Mouse (Mus musculus) erythroblast, embryonic 14.5 days (primary cell): Measurements from ENCODE around the gene Rab25. TPM values are rescaled to one million over a fixed set of nuclear protein-coding genes. Genes with fewer than 3 reads are reported as not detected.

Source experiments
- H3K27me3 ChIP-seq: 2 replicates; pipeline ENCODE4 v1.6.1; 2012; ENCODE audit warnings: inconsistent platforms; ENCODE audit not compliant: control insufficient read depth
- H3K36me3 ChIP-seq: 2 replicates; pipeline ENCODE4 v1.6.1; 2012; ENCODE audit warnings: mild to moderate bottlenecking, inconsistent platforms; ENCODE audit not compliant: control insufficient read depth
- H3K4me1 ChIP-seq: 2 replicates; pipeline ENCODE4 v1.6.1; 2012; ENCODE audit warnings: inconsistent platforms; ENCODE audit not compliant: control insufficient read depth
- H3K4me3 ChIP-seq: replicated peaks from 2 replicates; pipeline ENCODE3; 2012; ENCODE audit warnings: moderate library complexity, mild to moderate bottlenecking, inconsistent platforms
- H3K9me3 ChIP-seq: 2 replicates; pipeline ENCODE4 v1.6.1; 2012; ENCODE audit warnings: low read length, inconsistent platforms, mixed read lengths; ENCODE audit not compliant: control insufficient read depth
- GATA1 ChIP-seq: IDR thresholded peaks from 2 replicates; pipeline ENCODE4 v1.6.1; 2012; ENCODE audit warnings: low read length, inconsistent platforms, mixed read lengths
- TAL1 ChIP-seq: IDR thresholded peaks from 3 replicates; pipeline ENCODE4 v1.6.1; 2012; ENCODE audit warnings: low read length, inconsistent platforms, mixed read lengths
- polyA plus RNA-seq: library from polyadenylated mRNA; stranded (reverse); fragments of >175 nt; gene quantifications from 2 replicates; pipeline ENCODE4 v1.2.3, GENCODE M21; 2012

Gene Rab25
- polyA plus RNA-seq, 1 experiment, result not detected

GRCm38 (mm10) chr3:88521156-88521555, 26.9 kb downstream of the Rab25 start:
- Histone ChIP-seq H3K4me1 (peaks cover 5% of the 10 kb centered on the region), H3K36me3 (no peaks in the 10 kb centered on the region), H3K9me3 (no peaks in the 10 kb centered on the region), H3K27me3 (peaks cover 4% of the 10 kb centered on the region), H3K4me3 (no peak overlapping the region)
- TF ChIP-seq TAL1, result no peak
- no peak for TF ChIP-seq GATA1

- H3K9me3 ChIP-seq, result no peaks in the 10 kb centered on the region
- TF ChIP-seq TAL1 (no peak), GATA1 (no peak)
- peaks cover 4% of the 10 kb centered on the region for H3K27me3 ChIP-seq
- H3K4me3 ChIP-seq, result no peak overlapping the region
- peaks cover 2% of the 10 kb centered on the region; the same call in 1 of the 2 replicates for H3K4me1 ChIP-seq
- H3K36me3 ChIP-seq, result no peaks in the 10 kb centered on the region
Observed at GRCm38 (mm10) chr3:88520078-88520477, 28.0 kb downstream of the Rab25 start.

GRCm38 (mm10) chr3:88518411-88518810, 29.7 kb downstream of the Rab25 start:
- H3K9me3 ChIP-seq, result no peaks in the 10 kb centered on the region

GRCm38 (mm10) chr3:88516407-88516806, 31.7 kb downstream of the Rab25 start:
- H3K27me3 ChIP-seq, result peaks cover 27% of the 10 kb centered on the region
- TF ChIP-seq TAL1 (no peak), GATA1 (no peak)

More at GRCm38 (mm10) chr3:88518411-88518810, 29.7 kb downstream of the Rab25 start:
- Histone ChIP-seq H3K4me1 (peaks cover 10% of the 10 kb centered on the region), H3K36me3 (no peaks in the 10 kb centered on the region), H3K27me3 (peaks cover 11% of the 10 kb centered on the region), H3K4me3 (no peak overlapping the region)
- TF ChIP-seq TAL1, result no peak
- TF ChIP-seq GATA1, result no peak

GRCm38 (mm10) chr3:88515095-88515386, 33.1 kb downstream of the Rab25 start:
- no peaks in the 10 kb centered on the region for H3K9me3 ChIP-seq
- peaks cover 22% of the 10 kb centered on the region for H3K4me1 ChIP-seq
- no peak overlapping the region for H3K4me3 ChIP-seq
- TF ChIP-seq GATA1, result no peak
- no peak for TF ChIP-seq TAL1
- H3K27me3 ChIP-seq, result peaks cover 28% of the 10 kb centered on the region
- H3K36me3 ChIP-seq, result no peaks in the 10 kb centered on the region

More at GRCm38 (mm10) chr3:88516407-88516806, 31.7 kb downstream of the Rab25 start:
- Histone ChIP-seq H3K36me3 (no peaks in the 10 kb centered on the region), H3K4me3 (no peak overlapping the region), H3K4me1 (peaks cover 13% of the 10 kb centered on the region), H3K9me3 (no peaks in the 10 kb centered on the region)

- Histone ChIP-seq H3K36me3 (no peaks in the 10 kb centered on the region), H3K4me3 (no peak overlapping the region), H3K9me3 (no peaks in the 10 kb centered on the region), H3K4me1 (peaks cover 28% of the 10 kb centered on the region), H3K27me3 (peaks cover 28% of the 10 kb centered on the region)
- no peak for TF ChIP-seq GATA1
- no peak for TF ChIP-seq TAL1
Observed at GRCm38 (mm10) chr3:88514231-88515094, 33.6 kb downstream of the Rab25 start.

- Histone ChIP-seq H3K9me3 (no peaks in the 10 kb centered on the region), H3K36me3 (no peaks in the 10 kb centered on the region), H3K27me3 (peaks cover 28% of the 10 kb centered on the region), H3K4me3 (no peak overlapping the region), H3K4me1 (peaks cover 34% of the 10 kb centered on the region)
- TF ChIP-seq GATA1 (no peak), TAL1 (no peak)
Observed at GRCm38 (mm10) chr3:88513546-88514115, 34.5 kb downstream of the Rab25 start.

GRCm38 (mm10) chr3:88512896-88513545, 35.1 kb downstream of the Rab25 start:
- Histone ChIP-seq H3K4me1 (peaks cover 39% of the 10 kb centered on the region), H3K9me3 (no peaks in the 10 kb centered on the region), H3K36me3 (no peaks in the 10 kb centered on the region), H3K4me3 (no peak overlapping the region), H3K27me3 (peaks cover 26% of the 10 kb centered on the region)
- TF ChIP-seq TAL1, result no peak
- TF ChIP-seq GATA1, result no peak
